Mouse (Mus musculus) urinary bladder, postnatal 36 days (tissue): ENCODE measurements at regions not wholly inside any gene's neighbourhood (a gene's known extent, or its start where the extent isn't known, plus 50 kb on each side); places are given as distances from the start of the nearest gene placed in this dataset.
A peak's percentile ranks its signal among the peaks of the same experiment; 100 is the strongest.
"Not testable (repeated sequence)": the region's sequence is repeated elsewhere in the genome, so short reads cannot be mapped to it uniquely, and the experiment has no call there.

Source experiments
- DNase-seq, 2 experiments: peaks; one replicate each; pipeline ENCODE4 v3.0.0; 2022; ENCODE audit warnings: low spot score in 2 of 2, mixed read lengths in 1 of 2

GRCm38 (mm10) chr9:82484341-82484740, 345.0 kb upstream of the Irak1bp1 start:
- peak in 1 of 2 experiments; percentile 28 for DNase-seq

GRCm38 (mm10) chr9:82493440-82493839, 335.9 kb upstream of the Irak1bp1 start:
- DNase-seq, result no peak

- DNase-seq, result no peak
Observed at GRCm38 (mm10) chr9:82510014-82510413, 319.3 kb upstream of the Irak1bp1 start.

GRCm38 (mm10) chr9:82518993-82519392, 310.3 kb upstream of the Irak1bp1 start:
- DNase-seq, result no peak

- no peak for DNase-seq
Observed at GRCm38 (mm10) chr9:82527867-82528385, 301.4 kb upstream of the Irak1bp1 start.

GRCm38 (mm10) chr9:82552726-82553125, 276.6 kb upstream of the Irak1bp1 start:
- no peak for DNase-seq

GRCm38 (mm10) chr9:82553213-82553612, 276.1 kb upstream of the Irak1bp1 start:
- DNase-seq, result no peak

- no peak for DNase-seq
Observed at GRCm38 (mm10) chr9:82562551-82563465, 266.5 kb upstream of the Irak1bp1 start.

- no peak for DNase-seq
Observed at GRCm38 (mm10) chr9:82581373-82582018, 247.8 kb upstream of the Irak1bp1 start.

GRCm38 (mm10) chr9:82609111-82609510, 220.2 kb upstream of the Irak1bp1 start:
- no peak for DNase-seq

GRCm38 (mm10) chr9:82609946-82610345, 219.4 kb upstream of the Irak1bp1 start:
- DNase-seq, result no peak

GRCm38 (mm10) chr9:82612526-82612925, 216.8 kb upstream of the Irak1bp1 start:
- no peak for DNase-seq

- DNase-seq, result peak in 1 of 2 experiments; percentile 2
Observed at GRCm38 (mm10) chr9:82632411-82632810, 196.9 kb upstream of the Irak1bp1 start.

GRCm38 (mm10) chr9:82640277-82640676, 189.1 kb upstream of the Irak1bp1 start:
- DNase-seq, result no peak

GRCm38 (mm10) chr9:82643900-82644299, 185.4 kb upstream of the Irak1bp1 start:
- DNase-seq, result no peak

- not testable (repeated sequence) for DNase-seq
Observed at GRCm38 (mm10) chr9:82655511-82655910, 173.8 kb upstream of the Irak1bp1 start.

GRCm38 (mm10) chr9:82682196-82682595, 147.1 kb upstream of the Irak1bp1 start:
- DNase-seq, result no peak

GRCm38 (mm10) chr9:82709411-82709983, 119.8 kb upstream of the Irak1bp1 start:
- DNase-seq, result no peak

GRCm38 (mm10) chr9:82709991-82710593, 119.2 kb upstream of the Irak1bp1 start:
- no peak for DNase-seq

- no peak for DNase-seq
Observed at GRCm38 (mm10) chr9:82710945-82711516, 118.3 kb upstream of the Irak1bp1 start.
